Mouse (Mus musculus) MEL (cell line): ENCODE measurements at regions not wholly inside any gene's neighbourhood (a gene's known extent, or its start where the extent isn't known, plus 50 kb on each side); places are given as distances from the start of the nearest gene placed in this dataset.

ENCODE experiments used
- DNase-seq: peaks from one replicate; pipeline ENCODE4 v3.0.0; 2011; ENCODE audit warnings: low read depth, low spot score
- H3K27ac ChIP-seq: 2 replicates; pipeline ENCODE4 v1.5.1; 2012; ENCODE audit warnings: low read depth, mild to moderate bottlenecking, control low read depth, low read length, moderate library complexity; ENCODE audit not compliant: control insufficient read depth
- H3K27me3 ChIP-seq, 2 experiments: fragments of 150-350 bp in 1 of 2; sonication (generic) in 1 of 2; 2 replicates each; pipeline ENCODE4 v1.6.1; 2012; ENCODE audit warnings: low read length in 2 of 2, mild to moderate bottlenecking in 2 of 2, improper control_type of control experiment in 1 of 2, moderate library complexity in 1 of 2; ENCODE audit not compliant: insufficient read depth in 2 of 2, control insufficient read depth in 1 of 2
- H3K36me3 ChIP-seq, 2 experiments: 2 replicates each; pipeline ENCODE4 v1.6.1; 2012 to 2014; ENCODE audit warnings: low read length in 2 of 2, improper control_type of control experiment in 1 of 2, inconsistent platforms in 1 of 2, mild to moderate bottlenecking in 1 of 2; ENCODE audit not compliant: insufficient read depth in 2 of 2, control insufficient read depth in 1 of 2
- H3K4me1 ChIP-seq, 2 experiments: fragments of 150-350 bp in 1 of 2; sonication (generic) in 1 of 2; 2 replicates each; pipeline ENCODE4 v1.6.1; 2012; ENCODE audit warnings: low read length in 2 of 2, improper control_type of control experiment in 1 of 2, mild to moderate bottlenecking in 1 of 2; ENCODE audit not compliant: insufficient read depth in 2 of 2, control insufficient read depth in 1 of 2
- H3K4me3 ChIP-seq, 2 experiments: fragments of 150-350 bp in 1 of 2; sonication (generic) in 1 of 2; 2 replicates each; pipeline ENCODE4 v1.5.1; 2012; ENCODE audit warnings: low read depth in 2 of 2, low read length in 2 of 2, mild to moderate bottlenecking in 2 of 2, moderate library complexity in 2 of 2, control low read depth in 1 of 2, improper control_type of control experiment in 1 of 2; ENCODE audit not compliant: control insufficient read depth in 1 of 2, insufficient read depth in 1 of 2
- H3K79me2 ChIP-seq: 2 replicates; pipeline ENCODE4 v1.6.1; 2012; ENCODE audit warnings: mild to moderate bottlenecking, low read length, moderate library complexity; ENCODE audit not compliant: control insufficient read depth, poor library complexity, insufficient read depth
- H3K9ac ChIP-seq: 2 replicates; pipeline ENCODE4 v1.6.1; 2012; ENCODE audit warnings: low read depth, mild to moderate bottlenecking, control low read depth, low read length, moderate library complexity; ENCODE audit not compliant: control insufficient read depth, poor library complexity, severe bottlenecking
- H3K9me3 ChIP-seq: fragments of 150-350 bp; sonication (generic); replicated peaks from 2 replicates; pipeline ENCODE4 v1.6.1; 2012; ENCODE audit warnings: mild to moderate bottlenecking, low read length, improper control_type of control experiment, moderate library complexity; ENCODE audit not compliant: insufficient read depth
- EP300 ChIP-seq, 2 experiments: IDR thresholded peaks; 2 replicates each; pipeline ENCODE4 v1.6.1; 2011; ENCODE audit warnings: improper control_type of control experiment in 2 of 2, low read length in 2 of 2, low read depth in 1 of 2, mild to moderate bottlenecking in 1 of 2
- ETS1 ChIP-seq: IDR thresholded peaks from 2 replicates; pipeline ENCODE4 v1.6.1; 2012; ENCODE audit warnings: low read depth, mild to moderate bottlenecking, inconsistent platforms, low read length, improper control_type of control experiment, moderate library complexity
- KAT2A ChIP-seq: conservative IDR thresholded peaks from 2 replicates; pipeline ENCODE4 v1.6.1; 2012; ENCODE audit warnings: low read depth, low read length, improper control_type of control experiment, inconsistent platforms
- MAZ ChIP-seq: IDR thresholded peaks from 2 replicates; pipeline ENCODE4 v1.6.1; 2012; ENCODE audit warnings: low read depth, mild to moderate bottlenecking, inconsistent platforms, low read length, improper control_type of control experiment
- MEF2A ChIP-seq: IDR thresholded peaks from 2 replicates; pipeline ENCODE4 v1.6.1; 2014; ENCODE audit warnings: low read depth, mild to moderate bottlenecking, inconsistent platforms, low read length, improper control_type of control experiment; ENCODE audit not compliant: poor library complexity, insufficient replicate concordance, severe bottlenecking; ENCODE audit errors: extremely low read depth
- MYB ChIP-seq: IDR thresholded peaks from 2 replicates; pipeline ENCODE4 v1.6.1; 2011; ENCODE audit warnings: mild to moderate bottlenecking, low read depth, low read length, improper control_type of control experiment
- MYC ChIP-seq: IDR thresholded peaks from 2 replicates; pipeline ENCODE4 v1.6.1; 2011; ENCODE audit warnings: low read depth, mild to moderate bottlenecking, low read length, improper control_type of control experiment, moderate library complexity
- NRF1 ChIP-seq: IDR thresholded peaks from 2 replicates; pipeline ENCODE4 v1.6.1; 2014; ENCODE audit warnings: low read depth, mild to moderate bottlenecking, inconsistent platforms, low read length, improper control_type of control experiment, moderate library complexity; ENCODE audit not compliant: poor library complexity, insufficient read depth, severe bottlenecking
- POLR2A ChIP-seq, 2 experiments: IDR thresholded peaks; 2 replicates each; pipeline ENCODE4 v1.6.1; 2011 to 2012; ENCODE audit warnings: low read length in 2 of 2, mild to moderate bottlenecking in 2 of 2, control low read depth in 1 of 2, improper control_type of control experiment in 1 of 2, low read depth in 1 of 2, moderate library complexity in 1 of 2; ENCODE audit not compliant: control insufficient read depth in 1 of 2, insufficient read depth in 1 of 2, poor library complexity in 1 of 2
- POLR2AphosphoS2 ChIP-seq: IDR thresholded peaks from 2 replicates; pipeline ENCODE4 v1.6.1; 2011; ENCODE audit warnings: low read length, improper control_type of control experiment
- POLR2AphosphoS5 ChIP-seq: IDR thresholded peaks from 2 replicates; pipeline ENCODE4 v1.6.1; 2012; ENCODE audit warnings: low read depth, borderline replicate concordance, mild to moderate bottlenecking, inconsistent platforms, low read length, moderate library complexity, mixed read lengths
- RCOR1 ChIP-seq: IDR thresholded peaks from 2 replicates; pipeline ENCODE4 v1.6.1; 2012; ENCODE audit warnings: low read depth, mild to moderate bottlenecking, inconsistent platforms, low read length, improper control_type of control experiment
- SMC3 ChIP-seq: IDR thresholded peaks from 2 replicates; pipeline ENCODE4 v1.6.1; 2011; ENCODE audit warnings: low read depth, low read length, improper control_type of control experiment
- TCF12 ChIP-seq: IDR thresholded peaks from 2 replicates; pipeline ENCODE4 v1.6.1; 2014; ENCODE audit warnings: low read depth, mild to moderate bottlenecking, inconsistent platforms, low read length, improper control_type of control experiment, moderate library complexity
- ZNF384 ChIP-seq: IDR thresholded peaks from 2 replicates; pipeline ENCODE4 v1.6.1; 2012; ENCODE audit warnings: low read depth, mild to moderate bottlenecking, inconsistent platforms, low read length, improper control_type of control experiment

GRCm38 (mm10) chr12:109516961-109517360, 64.3 kb downstream of the Dlk1 start:
- Histone ChIP-seq H3K27ac (no peak overlapping the region), H3K9me3 (no peaks in the 10 kb centered on the region), H3K27me3 (no peaks in the 10 kb centered on the region), H3K36me3 (no peaks in the 10 kb centered on the region), H3K4me1 (no peaks in the 10 kb centered on the region), H3K79me2 (no peaks in the 10 kb centered on the region), H3K4me3 (no peak overlapping the region)
- DNase-seq, result no peak
- no peak for TF ChIP-seq ZNF384
- no peak for TF ChIP-seq MEF2A
- no peak for TF ChIP-seq ETS1
- TF ChIP-seq, all 39 proteins: peak for 0
- H3K9ac ChIP-seq, result no peak overlapping the region

DNA sequence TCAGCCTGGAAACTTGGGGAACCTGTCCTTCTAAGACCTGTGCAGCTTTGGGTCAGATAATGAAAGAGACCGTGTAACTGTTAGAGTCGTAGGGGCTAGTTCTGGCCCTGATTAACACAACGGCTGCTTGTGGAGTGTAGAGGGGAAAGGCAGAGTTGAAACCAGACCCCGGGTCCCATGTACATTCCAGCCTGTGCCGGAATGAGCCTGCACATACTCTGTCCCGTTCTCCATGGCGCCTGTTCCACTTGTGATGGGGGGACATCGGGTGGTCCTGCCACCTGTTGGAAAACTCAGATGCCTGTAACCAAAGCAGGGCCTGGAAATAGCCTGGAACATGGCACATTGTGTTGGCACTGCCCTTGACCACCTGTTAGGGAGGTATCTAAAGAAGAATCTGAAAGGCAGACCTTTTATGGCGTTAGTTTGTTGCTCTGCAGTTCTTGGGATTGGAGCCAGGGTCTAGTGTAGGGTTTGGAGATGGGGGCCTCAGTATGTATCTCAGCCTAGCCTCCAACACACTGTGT, 61.7 kb downstream of the Dlk1 start:
- H3K36me3 ChIP-seq, result no peaks in the 10 kb centered on the region
- H3K9me3 ChIP-seq, result no peaks in the 10 kb centered on the region

More for the DNA sequence above, 61.7 kb downstream of the Dlk1 start:
- Histone ChIP-seq H3K9ac (no peak overlapping the region), H3K27ac (no peak overlapping the region), H3K4me1 (no peaks in the 10 kb centered on the region), H3K27me3 (no peaks in the 10 kb centered on the region), H3K4me3 (no peak overlapping the region), H3K79me2 (no peaks in the 10 kb centered on the region)
- no peak for DNase-seq
- TF ChIP-seq EP300 (IDR thresholded peaks at IDR 0.05; ENCODE audit: low read depth in 1 of 2, low read length in 2 of 2), result no peak
- no peak for TF ChIP-seq RCOR1
- TF ChIP-seq MAZ, result no peak
- no peak for TF ChIP-seq MYC
- no peak for TF ChIP-seq KAT2A
- TF ChIP-seq POLR2AphosphoS5, result no peak
- TF ChIP-seq NRF1, result no peak
- TF ChIP-seq POLR2A (IDR thresholded peaks at IDR 0.05; ENCODE audit: control insufficient read depth in 1 of 2, insufficient read depth in 1 of 2, low read depth in 1 of 2, low read length in 2 of 2, poor library complexity in 1 of 2), result no peak
- no peak for TF ChIP-seq MYB
- no peak for TF ChIP-seq TCF12
- no peak for TF ChIP-seq ZNF384
- no peak for TF ChIP-seq SMC3
- no peak for TF ChIP-seq POLR2AphosphoS2
